Mouse (Mus musculus): ENCODE results near the gene Ankdd1b. TPM values are rescaled to one million over a fixed set of nuclear protein-coding genes. Genes with fewer than 3 reads are reported as not detected.

Gene Ankdd1b
- polyA plus RNA-seq, 1 experiment from 2014 or later, result not detected

DNA sequence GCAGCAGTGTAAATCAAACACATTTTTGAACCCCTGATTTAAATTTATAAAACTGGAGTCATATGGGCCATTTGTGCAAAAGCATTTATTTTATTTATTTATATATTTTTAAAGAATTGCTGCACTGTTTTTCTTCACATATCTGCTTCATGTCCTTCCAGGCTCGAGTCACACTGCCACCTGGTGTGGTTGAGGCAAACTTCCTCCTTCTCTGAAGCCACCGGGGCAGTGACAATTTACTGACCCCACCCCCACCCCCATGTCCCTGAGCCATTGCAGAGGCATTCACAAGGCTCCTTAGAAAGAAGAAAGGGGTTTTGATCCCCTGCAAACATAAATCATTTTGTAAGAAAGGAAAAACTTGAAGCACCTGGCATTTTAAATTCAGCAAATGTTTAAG is 95.5 kb downstream of the Ankdd1b start:
- Histone ChIP-seq H3K4me3 (no peak overlapping the region), H3K4me1 (replicated peaks) (no peaks in the 10 kb centered on the region), H3K36me3 (no peaks in the 10 kb centered on the region), H3K27me3 (ENCODE audit: insufficient read depth, poor library complexity, severe bottlenecking) (no peaks in the 10 kb centered on the region), H3K27ac (no peak overlapping the region), H3K9me3 (no peaks in the 10 kb centered on the region)
- no peak for DNase-seq (ENCODE audit: low spot score)
- WGBS, result 11% methylated on average over 2 of the region's 2 CpGs

Other genes starting within 250 kb of the Ankdd1b start
- gene Poc5, start 82.9 kb downstream of the Ankdd1b start, polyA plus RNA-seq (2016; fragmentation: Nextera tagmentation; extraction: Ambion mirVana), result 17.3 and 18.8 TPM in 2 replicates
- gene Gm17622, start 19.5 kb upstream of the Ankdd1b start, polyA plus RNA-seq (2016; fragmentation: Nextera tagmentation; extraction: Ambion mirVana), result not detected in 2 replicates
- 7.5 and 9.1 TPM in 2 replicates for gene Polk, start 71.4 kb upstream of the Ankdd1b start, polyA plus RNA-seq (2016; fragmentation: Nextera tagmentation; extraction: Ambion mirVana)
- 6.4 and 6.8 TPM in 2 replicates for gene Col4a3bp, start 71.4 kb upstream of the Ankdd1b start, polyA plus RNA-seq (2016; fragmentation: Nextera tagmentation; extraction: Ambion mirVana)
- gene Hmgcr, start 199.7 kb upstream of the Ankdd1b start, polyA plus RNA-seq (2016; fragmentation: Nextera tagmentation; extraction: Ambion mirVana), result 146 and 156 TPM in 2 replicates